Mouse (Mus musculus): ENCODE data around the gene Apoc1. TPM values are rescaled to one million over a fixed set of nuclear protein-coding genes. Genes with fewer than 3 reads are reported as not detected.
A peak's percentile ranks its signal among the peaks of the same experiment; 100 is the strongest.

Apoc1 gene
- total RNA-seq, 4 experiments from 2014 or later = 11.6 to 554 (median 210) TPM

- DNase-seq = no peak
Measured at GRCm38 (mm10) chr7:19683771-19684201, 8.7 kb downstream of the Apoc1 start.

DNA sequence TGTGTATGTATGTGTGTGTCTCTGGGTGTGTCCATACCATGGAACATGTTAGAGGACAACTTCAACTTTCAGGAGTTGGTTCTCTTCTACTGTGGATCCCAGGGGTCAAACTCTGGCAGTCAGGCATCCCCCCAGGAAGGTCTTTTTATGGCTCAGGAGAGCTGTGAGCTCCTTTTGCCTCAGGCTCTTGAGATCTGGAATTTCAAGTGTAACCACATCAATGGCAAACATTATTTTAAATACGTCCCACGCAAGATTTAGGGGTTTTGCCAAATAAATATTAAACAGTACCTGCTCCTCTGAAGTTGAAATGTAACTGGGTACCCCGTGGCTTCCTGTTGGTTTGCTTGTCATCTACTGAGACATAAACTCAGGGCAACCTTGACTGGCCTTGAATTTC, 9.5 kb downstream of the Apoc1 start:
- no peak for DNase-seq

GRCm38 (mm10) chr7:19681202-19681694, 11.2 kb downstream of the Apoc1 start, which contains the start of the genes Gm44805 and Apoc4:
Gm44805 (minus strand) TSS chr7:19681423.
Apoc4 (minus strand) TSS chr7:19681479.
- DNase-seq = peak; percentile 88

DNA sequence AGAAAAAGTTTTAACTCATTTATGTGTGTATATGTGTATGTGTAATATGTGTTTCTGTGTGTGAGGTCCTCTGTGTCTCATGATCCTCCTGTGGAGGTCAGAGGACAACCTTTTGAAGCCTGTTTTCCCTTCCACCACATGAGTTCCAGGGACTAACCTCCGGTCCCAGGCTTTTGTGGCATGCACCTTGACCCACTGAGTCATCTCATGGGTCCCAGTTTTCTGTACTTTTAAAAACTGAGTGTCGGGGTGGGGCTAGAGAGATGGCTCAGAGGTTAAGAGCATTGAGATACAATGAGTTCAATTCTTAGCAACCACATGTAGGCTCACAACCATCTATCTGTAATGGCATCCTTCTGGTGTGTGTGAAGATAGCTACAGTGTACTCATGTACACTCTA, 11.8 kb downstream of the Apoc1 start:
- DNase-seq = peak; percentile 64

DNA sequence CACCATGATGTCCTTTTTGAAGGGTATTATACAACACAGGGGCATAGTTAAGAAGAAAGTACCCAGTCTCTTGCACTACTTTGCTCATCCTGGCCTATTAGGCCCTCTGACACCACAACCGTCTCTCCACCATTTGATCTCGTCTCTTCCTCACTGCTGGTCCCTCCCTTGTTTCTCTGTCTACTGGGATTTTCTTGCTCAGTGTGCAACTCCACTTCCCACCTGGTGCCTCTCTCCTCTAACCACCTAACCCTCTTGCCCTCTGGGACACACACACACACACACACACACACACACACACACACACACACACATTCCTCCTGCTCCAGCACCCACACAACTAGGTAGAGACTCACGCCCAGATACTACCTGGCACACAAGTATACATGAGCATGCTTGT, 13.6 kb downstream of the Apoc1 start:
- DNase-seq = no peak

DNA sequence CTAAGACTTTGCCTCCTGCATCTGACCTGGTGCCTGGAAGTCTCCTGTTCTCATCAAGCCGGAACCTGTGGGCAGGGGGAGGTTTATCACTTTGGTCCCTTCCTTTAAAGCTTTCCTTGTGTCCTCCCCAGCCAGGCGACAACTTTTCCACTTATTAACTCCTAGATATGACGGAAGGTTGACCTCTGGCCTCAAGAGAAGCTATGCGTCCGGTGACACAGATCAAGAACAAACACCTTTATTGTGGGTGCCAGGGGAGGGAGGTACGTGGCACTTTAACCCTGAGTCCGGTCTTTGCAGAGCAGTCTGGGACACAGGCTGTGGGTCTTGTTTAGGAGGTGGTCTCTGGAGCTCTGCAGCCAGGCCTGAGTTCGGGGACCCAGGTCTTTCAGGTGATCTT, 14.6 kb downstream of the Apoc1 start, which contains the start of gene Apoc2:
Apoc2 (minus strand) TSS at position 70 of the 400 bp plus-strand sequence.
- no peak for DNase-seq

- DNase-seq = no peak
Measured at GRCm38 (mm10) chr7:19676662-19677061, 15.8 kb downstream of the Apoc1 start.

- no peak for DNase-seq
Measured at GRCm38 (mm10) chr7:19675824-19676223, 16.6 kb downstream of the Apoc1 start.

DNA sequence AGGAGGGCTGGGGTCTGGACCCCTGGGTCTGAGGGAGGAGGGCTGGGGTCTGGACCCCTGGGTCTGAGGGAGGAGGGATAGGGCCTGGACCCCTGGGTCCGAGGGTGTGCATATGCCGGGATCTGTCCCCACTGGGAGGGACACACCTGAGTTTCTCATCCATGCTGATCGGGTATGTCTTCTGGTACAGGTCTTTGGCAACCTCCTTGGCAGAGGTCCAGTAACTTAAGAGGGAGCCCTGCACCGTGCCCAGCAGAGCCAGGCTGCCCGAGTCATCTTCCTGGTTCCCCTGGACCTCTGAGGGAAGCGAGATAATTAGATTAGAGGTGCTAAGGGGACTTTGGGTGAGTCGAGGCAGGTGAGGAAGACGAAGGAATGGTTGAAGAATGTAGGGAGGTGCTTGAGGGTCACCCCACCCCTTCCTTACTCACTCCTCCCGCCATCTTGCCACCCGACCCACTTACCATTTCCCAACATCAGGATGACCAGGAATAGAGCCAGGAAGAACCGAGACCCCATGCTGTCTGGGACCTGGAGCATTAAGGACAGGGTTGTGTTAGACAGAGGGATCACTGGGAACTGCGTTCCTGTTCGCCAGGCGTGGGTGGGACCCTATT, 19.3 kb downstream of the Apoc1 start:
- DNase-seq = no peak

GRCm38 (mm10) chr7:19671511-19671910, 20.9 kb downstream of the Apoc1 start:
- DNase-seq = no peak

DNA sequence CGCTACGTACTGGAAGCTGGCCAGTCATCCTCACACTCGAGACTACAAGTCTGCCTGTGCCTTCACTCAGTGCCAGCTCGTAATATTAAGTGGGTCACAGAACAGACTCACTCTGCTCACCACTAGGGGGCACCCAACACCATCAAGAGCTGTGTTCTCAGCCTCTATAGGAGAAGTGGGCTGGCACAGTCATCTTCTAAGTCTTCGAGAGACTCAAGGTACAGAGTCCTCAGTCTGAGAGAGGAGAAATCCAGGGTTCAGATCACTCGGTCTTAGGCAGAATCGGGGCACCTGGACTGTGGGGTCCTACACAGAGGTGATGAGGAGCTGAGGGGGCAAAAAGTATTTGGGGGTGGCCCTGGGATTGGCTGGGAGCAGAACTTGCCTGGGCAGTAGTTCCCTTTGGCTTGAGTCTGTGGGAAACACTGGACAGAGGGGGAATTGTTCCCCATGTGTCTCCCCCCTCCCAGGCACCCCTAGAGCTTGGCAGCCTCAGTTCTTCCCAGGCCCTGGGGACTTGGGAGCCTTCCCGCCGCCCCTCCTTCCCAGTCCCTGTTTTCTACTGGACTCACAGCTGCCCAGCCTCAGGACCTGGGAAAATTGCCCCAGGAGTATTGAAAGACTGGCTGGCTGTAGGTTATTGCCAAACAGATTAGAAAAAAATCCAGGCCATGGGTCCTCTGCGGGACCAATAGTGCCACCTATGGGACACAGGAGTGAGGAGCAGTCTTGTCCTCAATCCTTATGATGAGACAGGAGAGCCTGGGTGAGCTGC, 23.3 kb downstream of the Apoc1 start:
- peak; percentile 88 for DNase-seq

- no peak for DNase-seq
Measured at GRCm38 (mm10) chr7:19667434-19667833, 25.0 kb downstream of the Apoc1 start.

DNA sequence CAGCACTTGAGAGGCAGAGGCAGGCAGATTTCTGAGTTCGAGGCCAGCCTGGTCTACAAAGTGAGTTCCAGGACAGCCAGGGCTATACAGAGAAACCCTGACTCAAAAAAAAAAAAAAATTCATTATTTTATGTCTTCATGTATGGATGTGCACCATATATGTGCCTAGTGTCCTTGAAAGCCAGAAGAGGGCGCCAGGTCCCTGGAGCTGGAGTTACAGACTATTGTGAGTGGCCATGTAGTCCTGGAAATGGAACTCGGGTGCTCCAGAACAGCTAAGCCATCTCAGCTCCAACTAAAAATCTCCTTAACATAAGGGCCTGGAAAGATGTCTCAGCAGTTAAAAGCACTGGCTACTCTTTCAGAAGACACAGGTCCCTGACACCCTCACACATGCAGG, 25.7 kb downstream of the Apoc1 start:
- no peak for DNase-seq

DNA sequence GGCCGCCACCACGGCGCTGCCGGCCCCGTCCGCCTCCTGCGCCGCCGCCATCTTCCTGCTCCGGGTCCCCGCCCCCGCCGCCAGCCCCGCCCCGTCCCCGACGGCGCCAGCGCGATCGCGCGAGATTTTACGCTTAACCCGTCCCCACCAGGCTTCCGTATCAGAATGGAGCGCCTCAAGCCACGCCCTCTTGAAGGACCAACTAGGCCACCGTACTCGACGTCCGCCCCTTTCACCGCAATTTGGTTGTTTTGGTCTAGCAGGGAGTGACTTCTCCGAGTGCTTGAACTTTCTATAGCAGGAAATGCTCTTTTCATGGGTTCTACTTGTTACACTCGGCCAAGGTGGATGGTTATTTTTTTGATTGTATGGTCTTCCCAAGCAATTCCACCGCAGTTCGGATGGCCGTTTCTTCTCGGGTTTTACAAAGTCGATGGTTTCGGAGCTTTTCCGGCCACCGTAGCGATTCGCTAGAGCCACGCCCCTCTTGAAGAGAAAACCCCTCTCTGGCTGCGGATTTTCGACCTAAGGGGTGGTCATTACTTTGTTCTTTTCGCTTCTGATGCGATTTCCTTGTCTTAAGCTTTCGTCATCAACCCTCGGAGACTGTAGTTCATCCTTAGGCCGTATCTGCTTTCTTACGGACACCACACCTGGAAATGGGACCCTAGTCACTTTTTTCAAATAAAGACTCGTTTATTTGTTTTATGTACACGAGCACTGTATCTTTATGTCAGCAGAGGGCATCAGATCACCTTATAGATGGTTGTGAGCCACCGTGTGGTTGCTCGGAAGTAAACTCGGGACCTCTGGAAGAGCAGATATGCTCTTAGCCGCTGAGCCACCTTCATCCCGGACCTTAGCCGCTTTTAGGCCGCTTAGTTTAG, 27.3 kb downstream of the Apoc1 start, which contains the start of gene Clptm1:
Clptm1 (minus strand) TSS at position 79 of the 887 bp plus-strand sequence.
- DNase-seq = peak; percentile 96

DNA sequence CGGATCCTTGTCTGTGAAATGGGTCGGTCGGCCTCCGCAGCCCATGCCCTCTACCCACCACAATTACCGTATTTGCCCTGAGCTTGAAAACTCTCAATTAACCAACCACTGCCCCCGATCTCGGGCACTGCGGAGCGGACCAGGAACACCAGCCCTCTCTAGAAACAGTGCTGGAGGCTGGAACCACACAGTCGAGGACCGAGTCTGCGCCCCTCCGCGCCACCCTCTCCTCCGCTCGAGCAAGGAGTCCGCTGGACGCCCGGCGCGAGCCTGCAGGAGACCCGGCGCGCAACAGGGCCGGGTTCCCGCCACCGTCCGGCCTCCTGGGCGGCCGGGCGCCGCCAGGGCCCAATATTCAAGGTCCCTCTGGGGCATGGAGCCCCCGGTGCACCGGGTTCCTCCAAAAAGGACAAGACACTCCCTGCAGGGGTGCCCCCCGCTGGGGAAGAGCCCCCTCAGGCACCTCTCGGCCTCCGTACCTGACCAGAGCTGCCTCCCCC, 28.0 kb downstream of the Apoc1 start:
- DNase-seq = no peak

- DNase-seq = no peak
Measured at GRCm38 (mm10) chr7:19663940-19664339, 28.5 kb downstream of the Apoc1 start.

DNA sequence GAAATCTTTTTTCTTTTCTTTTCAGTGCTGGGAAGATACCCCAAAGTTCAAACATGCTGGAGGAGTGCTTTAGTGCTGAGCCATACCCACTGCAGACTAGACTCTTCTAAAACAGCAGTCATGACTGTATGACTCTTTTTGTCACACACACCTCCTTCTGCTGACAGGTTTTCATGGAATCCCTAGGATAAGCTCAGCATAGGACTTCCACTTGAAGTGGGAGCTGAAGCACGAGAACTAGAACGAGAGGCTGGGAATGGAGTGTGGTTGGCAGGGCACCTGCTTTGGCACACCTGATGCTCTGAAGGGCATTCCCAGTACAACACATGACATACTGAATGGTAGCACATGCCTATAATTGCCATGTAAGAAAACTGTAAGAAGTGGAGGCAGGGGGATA, 39.8 kb downstream of the Apoc1 start:
- DNase-seq = no peak

DNA sequence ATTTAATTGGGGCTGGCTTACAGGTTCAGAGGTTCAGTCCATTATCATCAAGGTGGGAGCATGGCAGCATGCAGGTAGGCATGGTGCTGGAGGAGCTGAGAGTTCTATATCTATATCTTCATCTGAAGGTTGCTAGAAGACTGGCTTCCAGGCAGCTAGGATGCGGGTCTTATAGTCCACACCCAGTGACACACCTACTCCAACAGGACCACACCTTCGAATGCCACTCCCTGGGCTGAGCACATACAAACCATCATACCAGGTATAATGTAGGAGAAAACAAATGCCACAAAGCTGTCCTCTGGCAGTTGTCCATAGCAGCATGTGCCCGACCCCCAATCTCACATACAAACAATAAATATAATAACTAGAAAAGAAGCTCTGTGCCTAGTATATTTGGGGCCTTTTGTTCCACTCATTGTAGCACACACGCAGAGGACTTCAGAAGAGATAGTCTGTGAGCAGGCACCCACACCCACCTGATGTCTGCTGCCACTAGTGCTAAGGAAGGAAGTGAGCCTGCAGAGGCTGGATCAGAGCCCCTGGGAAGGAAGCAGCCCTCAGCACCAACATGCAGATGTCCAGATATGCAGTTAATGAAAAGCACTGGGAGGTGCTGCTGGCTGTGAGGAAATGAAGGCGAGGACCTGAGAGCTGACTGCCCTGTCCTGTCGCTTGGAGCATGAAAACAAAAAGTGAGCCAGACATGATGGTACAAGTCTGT, 41.2 kb downstream of the Apoc1 start:
- no peak for DNase-seq

DNA sequence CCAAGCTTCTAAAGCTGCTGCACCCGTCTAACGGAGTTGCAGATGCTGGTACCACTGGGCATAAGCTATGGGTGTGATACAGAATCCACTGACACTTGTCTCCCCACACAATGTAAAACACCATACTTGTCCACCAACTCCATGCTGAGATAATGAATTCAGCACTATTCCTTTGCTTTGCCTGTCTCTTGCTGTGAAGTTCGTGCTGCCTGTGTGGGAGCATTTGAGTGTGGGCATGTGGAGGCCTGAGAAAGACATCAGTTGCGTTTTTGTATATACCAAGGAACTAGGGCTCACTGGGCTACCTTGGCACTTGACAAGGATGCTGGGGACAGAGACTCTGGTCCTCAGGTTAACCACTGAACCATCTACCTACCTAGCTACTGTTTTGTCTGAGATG, 51.2 kb downstream of the Apoc1 start:
- no peak for DNase-seq

Measured in adrenal gland, adult 8-10 months (tissue).